Mouse (Mus musculus) embryonic facial prominence, embryonic 10.5 days (tissue): Measurements from ENCODE around the gene Sf1. TPM values are rescaled to one million over a fixed set of nuclear protein-coding genes. Genes with fewer than 3 reads are reported as not detected.

ENCODE experiments used
- DNase-seq: peaks from one replicate; pipeline ENCODE4 v3.0.0-alpha.2; 2017; ENCODE audit warnings: low spot score
- H3K27ac ChIP-seq: fragments of 300-500 bp; sonication (generic); replicated peaks from 2 replicates; pipeline ENCODE4 v1.5.1; 2016; ENCODE audit warnings: mild to moderate bottlenecking
- H3K27me3 ChIP-seq: fragments of 300-500 bp; sonication (generic); replicated peaks from 2 replicates; pipeline ENCODE4 v1.6.1; 2016; ENCODE audit warnings: low read depth, mild to moderate bottlenecking; ENCODE audit not compliant: poor library complexity, severe bottlenecking
- H3K36me3 ChIP-seq: fragments of 300-500 bp; sonication (generic); replicated peaks from 2 replicates; pipeline ENCODE4 v1.6.1; 2016; ENCODE audit warnings: mild to moderate bottlenecking, moderate library complexity
- H3K4me1 ChIP-seq: fragments of 300-500 bp; sonication (generic); 2 replicates; pipeline ENCODE4 v1.6.1; 2016
- H3K4me3 ChIP-seq: fragments of 300-500 bp; sonication (generic); 2 replicates; pipeline ENCODE4 v1.5.1; 2016; ENCODE audit warnings: mild to moderate bottlenecking, moderate library complexity
- H3K9me3 ChIP-seq: fragments of 300-500 bp; sonication (generic); 2 replicates; pipeline ENCODE4 v1.6.1; 2016; ENCODE audit warnings: mild to moderate bottlenecking
- WGBS: fragments of 180-500 bp; shearing (Covaris S2); methylation state at CpG from one replicate; pipeline ENCODE4 v1.1.7; 2016; 5-methylcytosine and 5-hydroxymethylcytosine counted together
- polyA plus RNA-seq: library from polyadenylated mRNA; unstranded; fragments of >200 nt; fragmentation: Nextera tagmentation; extraction: Ambion mirVana; gene quantifications from 2 replicates; pipeline ENCODE4 v1.2.1, GENCODE M21; 2016

Gene Sf1
- polyA plus RNA-seq, 1 experiment from 2014 or later = 185 TPM

GRCm38 (mm10) chr19:6334673-6335457, 28.6 kb upstream of the Sf1 start, which contains the start of gene Men1:
Gene Men1, plus strand, starts transcription at chr19:6334979.
- DNase-seq = peak; percentile 96
- peaks cover 35% of the 10 kb centered on the region for H3K36me3 ChIP-seq
- peak within 1 kb of the TSS; percentile 89 for H3K27ac ChIP-seq
- H3K9me3 ChIP-seq = no peaks in the 10 kb centered on the region
- under 1% methylated on average over 43 of the region's 43 CpGs for WGBS
- H3K4me3 ChIP-seq = peak within 1 kb of the TSS; percentile 88
- H3K27me3 ChIP-seq = no peaks in the 10 kb centered on the region
- H3K4me1 ChIP-seq = peaks cover 45% of the 10 kb centered on the region

GRCm38 (mm10) chr19:6335458-6335827, 28.0 kb upstream of the Sf1 start:
- Histone ChIP-seq H3K4me3 (peak overlapping the region; percentile 88), H3K36me3 (peaks cover 40% of the 10 kb centered on the region), H3K4me1 (peaks cover 50% of the 10 kb centered on the region), H3K27me3 (no peaks in the 10 kb centered on the region), H3K9me3 (no peaks in the 10 kb centered on the region), H3K27ac (peak overlapping the region; percentile 89)
- under 1% methylated on average over 25 of the region's 25 CpGs for WGBS
- no peak for DNase-seq

GRCm38 (mm10) chr19:6336920-6337319, 26.6 kb upstream of the Sf1 start:
- Histone ChIP-seq H3K27ac (no peak overlapping the region), H3K4me3 (peak overlapping the region; percentile 88), H3K27me3 (no peaks in the 10 kb centered on the region), H3K36me3 (peaks cover 40% of the 10 kb centered on the region), H3K4me1 (peaks cover 62% of the 10 kb centered on the region), H3K9me3 (no peaks in the 10 kb centered on the region)
- DNase-seq = no peak
- 95% methylated on average over 10 of the region's 10 CpGs for WGBS

- peaks cover 72% of the 10 kb centered on the region for H3K4me1 ChIP-seq
- WGBS = 96% methylated on average over 7 of the region's 7 CpGs
- H3K9me3 ChIP-seq = no peaks in the 10 kb centered on the region
- 0 out of 2 replicates have a peak overlapping the region, but pooled peaks have one; percentile 6 for H3K4me3 ChIP-seq
- no peak for DNase-seq
- peaks cover 49% of the 10 kb centered on the region for H3K36me3 ChIP-seq
- no peak overlapping the region for H3K27ac ChIP-seq
- H3K27me3 ChIP-seq = no peaks in the 10 kb centered on the region
Observed at GRCm38 (mm10) chr19:6338171-6338570, 25.3 kb upstream of the Sf1 start.

GRCm38 (mm10) chr19:6338716-6339115, 24.8 kb upstream of the Sf1 start:
- H3K36me3 ChIP-seq = peaks cover 55% of the 10 kb centered on the region

GRCm38 (mm10) chr19:6339191-6339590, 24.3 kb upstream of the Sf1 start:
- WGBS = 93% methylated on average over 6 of the region's 6 CpGs
- peaks cover 60% of the 10 kb centered on the region for H3K36me3 ChIP-seq
- H3K27me3 ChIP-seq = no peaks in the 10 kb centered on the region
- H3K4me3 ChIP-seq = no peak overlapping the region
- DNase-seq = no peak
- no peaks in the 10 kb centered on the region for H3K9me3 ChIP-seq
- H3K27ac ChIP-seq = no peak overlapping the region
- H3K4me1 ChIP-seq = peaks cover 68% of the 10 kb centered on the region

More at GRCm38 (mm10) chr19:6338716-6339115, 24.8 kb upstream of the Sf1 start:
- no peak overlapping the region for H3K4me3 ChIP-seq
- H3K27ac ChIP-seq = no peak overlapping the region
- H3K9me3 ChIP-seq = no peaks in the 10 kb centered on the region
- H3K27me3 ChIP-seq = no peaks in the 10 kb centered on the region
- WGBS = 93% methylated on average over 11 of the region's 11 CpGs
- H3K4me1 ChIP-seq = peaks cover 73% of the 10 kb centered on the region
- DNase-seq = no peak

GRCm38 (mm10) chr19:6339890-6340504, 23.5 kb upstream of the Sf1 start:
- 72% methylated on average over 15 of the region's 15 CpGs for WGBS
- DNase-seq = no peak
- H3K27ac ChIP-seq = no peak overlapping the region
- peak overlapping the region; percentile 79 for H3K4me3 ChIP-seq
- H3K36me3 ChIP-seq = peaks cover 68% of the 10 kb centered on the region
- peaks cover 63% of the 10 kb centered on the region for H3K4me1 ChIP-seq
- H3K27me3 ChIP-seq = no peaks in the 10 kb centered on the region
- no peaks in the 10 kb centered on the region for H3K9me3 ChIP-seq

- peak; percentile 87 for DNase-seq
- WGBS = 7% methylated on average over 72 of the region's 72 CpGs
- Histone ChIP-seq H3K4me3 (peak within 1 kb of the TSS; percentile 79), H3K27ac (peak within 1 kb of the TSS; percentile 83), H3K36me3 (peaks cover 76% of the 10 kb centered on the region), H3K27me3 (no peaks in the 10 kb centered on the region), H3K9me3 (no peaks in the 10 kb centered on the region), H3K4me1 (peaks cover 58% of the 10 kb centered on the region)
Observed at GRCm38 (mm10) chr19:6340524-6341452, 22.7 kb upstream of the Sf1 start, which contains the start of gene Map4k2. Gene Map4k2, plus strand, starts transcription at chr19:6341135.

GRCm38 (mm10) chr19:6341453-6342077, 21.9 kb upstream of the Sf1 start:
- Histone ChIP-seq H3K27ac (peak overlapping the region; percentile 83), H3K9me3 (no peaks in the 10 kb centered on the region), H3K4me1 (peaks cover 55% of the 10 kb centered on the region), H3K4me3 (peak overlapping the region; percentile 79), H3K27me3 (no peaks in the 10 kb centered on the region), H3K36me3 (peaks cover 82% of the 10 kb centered on the region)
- WGBS = 11% methylated on average over 23 of the region's 23 CpGs
- no peak for DNase-seq

GRCm38 (mm10) chr19:6342276-6342933, 21.1 kb upstream of the Sf1 start:
- Histone ChIP-seq H3K4me3 (peak overlapping the region; percentile 79), H3K4me1 (peaks cover 51% of the 10 kb centered on the region), H3K27me3 (no peaks in the 10 kb centered on the region), H3K36me3 (peaks cover 82% of the 10 kb centered on the region), H3K27ac (no peak overlapping the region; the same call in 1 of the 2 replicates), H3K9me3 (no peaks in the 10 kb centered on the region)
- DNase-seq = no peak
- whole genome bisulfite sequencing = 76% methylated on average over 5 of the region's 5 CpGs

- Histone ChIP-seq H3K27me3 (no peaks in the 10 kb centered on the region), H3K27ac (no peak overlapping the region)
- 84% methylated on average over 19 of the region's 19 CpGs for WGBS
Observed at GRCm38 (mm10) chr19:6343066-6343925, 20.2 kb upstream of the Sf1 start.

More at GRCm38 (mm10) chr19:6343066-6343925, 20.2 kb upstream of the Sf1 start:
- Histone ChIP-seq H3K4me3 (no peak overlapping the region), H3K36me3 (peaks cover 82% of the 10 kb centered on the region), H3K9me3 (no peaks in the 10 kb centered on the region), H3K4me1 (peaks cover 56% of the 10 kb centered on the region)
- no peak for DNase-seq
